Mouse (Mus musculus): ENCODE data around the gene Slc9a3r1.

GRCm38 (mm10) chr11:115153088-115153487 is 10.1 kb upstream of the Slc9a3r1 start:
- TF ChIP-seq EP300 (IDR thresholded peaks at IDR 0.05; ENCODE audit: low read depth) (no peak), CTCF (IDR thresholded peaks at IDR 0.05; ENCODE audit: low read depth) (no peak)

Data from liver, postnatal 0 days (tissue).